Mouse (Mus musculus) kidney, embryonic 14.5 days (tissue): ENCODE data around the gene Gpatch11. TPM values are rescaled to one million over a fixed set of nuclear protein-coding genes. Genes with fewer than 3 reads are reported as not detected.
A peak's percentile ranks its signal among the peaks of the same experiment; 100 is the strongest.

ENCODE experiments used
- ATAC-seq: fragments of 200-750 bp; cut with Nextera tagmentation; 2 replicates; pipeline ENCODE4 v1.8.0; 2017; ENCODE audit warnings: moderate number of reproducible peaks, mild to moderate bottlenecking, moderate TSS enrichment, moderate library complexity; ENCODE audit not compliant: low FRiP score, low TSS enrichment
- H3K27ac ChIP-seq: fragments of 300-500 bp; sonication (generic); 2 replicates; pipeline ENCODE4 v1.5.1; 2014; ENCODE audit warnings: low read depth, mild to moderate bottlenecking, low read length, moderate library complexity, mixed read lengths
- H3K27me3 ChIP-seq: fragments of 300-500 bp; sonication (generic); 2 replicates; pipeline ENCODE4 v1.6.1; 2014; ENCODE audit warnings: mild to moderate bottlenecking, low read length; ENCODE audit not compliant: control insufficient read depth, insufficient read depth
- H3K36me3 ChIP-seq: fragments of 300-500 bp; sonication (generic); 2 replicates; pipeline ENCODE4 v1.6.1; 2014; ENCODE audit warnings: low read length, mixed read lengths; ENCODE audit not compliant: control insufficient read depth, insufficient read depth
- H3K4me1 ChIP-seq: fragments of 300-500 bp; sonication (generic); 2 replicates; pipeline ENCODE4 v1.6.1; 2014; ENCODE audit warnings: low read length, mixed read lengths; ENCODE audit not compliant: control insufficient read depth, insufficient read depth
- H3K4me2 ChIP-seq: fragments of 300-500 bp; sonication (generic); replicated peaks from 2 replicates; pipeline ENCODE4 v1.6.1; 2014; ENCODE audit warnings: low read depth, mild to moderate bottlenecking, low read length
- H3K4me3 ChIP-seq: fragments of 300-500 bp; sonication (generic); 2 replicates; pipeline ENCODE4 v1.5.1; 2014; ENCODE audit warnings: mild to moderate bottlenecking, low read length
- H3K9ac ChIP-seq: fragments of 300-500 bp; sonication (generic); 2 replicates; pipeline ENCODE4 v1.6.1; 2014; ENCODE audit warnings: low read depth, mild to moderate bottlenecking, low read length, moderate library complexity
- H3K9me3 ChIP-seq: fragments of 300-500 bp; sonication (generic); 2 replicates; pipeline ENCODE4 v1.6.1; 2016; ENCODE audit warnings: low read length; ENCODE audit not compliant: control insufficient read depth
- WGBS: fragments of 180-500 bp; shearing (Covaris S2); extraction: QIAGEN DNeasy Blood & Tissue Kit; methylation state at CpG from one replicate; pipeline ENCODE4 v1.1.7; 2014; 5-methylcytosine and 5-hydroxymethylcytosine counted together
- polyA plus RNA-seq: library from polyadenylated mRNA; unstranded; fragments of >200 nt; fragmentation: Nextera tagmentation; extraction: Ambion mirVana; gene quantifications from 2 replicates; pipeline ENCODE4 v1.2.1, GENCODE M21; 2014

Gpatch11 gene
- polyA plus RNA-seq, 1 experiment from 2014 or later: 43.4 TPM

DNA sequence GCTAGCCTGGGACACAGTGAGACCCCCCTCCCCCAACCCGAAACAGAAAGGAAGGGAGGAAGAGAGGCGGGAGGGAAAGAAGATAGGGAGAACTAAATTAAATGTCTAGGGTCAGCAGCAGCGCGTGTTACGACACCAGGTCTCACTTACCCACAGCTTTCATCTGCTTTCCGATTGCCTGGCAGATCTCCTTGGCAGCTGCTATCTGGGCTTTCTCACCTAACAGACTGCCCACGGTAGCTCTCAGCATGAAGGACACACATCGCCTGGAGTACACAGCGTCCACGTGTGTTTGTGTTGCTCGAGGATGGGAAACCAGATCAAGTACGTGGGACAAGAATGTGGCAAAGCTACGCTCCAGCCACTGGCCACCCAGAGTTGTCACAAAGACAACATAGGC, 11.0 kb upstream of the Gpatch11 start:
- ATAC-seq: no peak
- no peaks in the 10 kb centered on the region for H3K9me3 ChIP-seq
- H3K27me3 ChIP-seq: no peaks in the 10 kb centered on the region
- no peak overlapping the region for H3K27ac ChIP-seq
- H3K4me1 ChIP-seq: no peaks in the 10 kb centered on the region
- no peak overlapping the region for H3K9ac ChIP-seq
- H3K4me3 ChIP-seq: no peak overlapping the region
- H3K36me3 ChIP-seq: peaks cover 44% of the 10 kb centered on the region
- H3K4me2 ChIP-seq: no peak overlapping the region
- 80% methylated on average over 13 of the region's 13 CpGs for WGBS

DNA sequence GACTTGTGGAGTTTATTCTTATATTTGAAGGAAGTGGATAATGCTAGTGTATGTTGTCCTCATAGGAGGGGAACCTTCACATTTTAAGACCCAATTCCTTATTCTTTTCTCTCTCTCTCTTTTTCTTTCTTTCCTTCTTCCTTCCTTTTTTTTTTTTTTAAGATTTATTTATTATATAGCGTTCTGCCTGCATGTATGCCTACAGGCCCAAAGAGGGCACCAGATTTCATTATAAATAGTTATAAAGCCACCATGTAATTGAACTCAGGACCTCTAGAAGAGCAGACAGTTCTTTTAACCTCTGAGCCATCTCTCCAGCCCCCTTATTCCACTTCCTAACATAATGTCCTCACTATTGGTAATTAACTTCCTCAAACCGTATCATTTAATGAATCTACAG, 689 bp downstream of the Gpatch11 start:
- Histone ChIP-seq H3K27ac (peak overlapping the region; percentile 55; the same call in 1 of the 2 replicates), H3K9ac (peak overlapping the region; percentile 58), H3K36me3 (peaks cover 20% of the 10 kb centered on the region; the same call in 1 of the 2 replicates), H3K4me1 (no peaks in the 10 kb centered on the region), H3K4me2 (peak overlapping the region; percentile 78), H3K4me3 (peak overlapping the region; percentile 84), H3K9me3 (no peaks in the 10 kb centered on the region), H3K27me3 (no peaks in the 10 kb centered on the region)
- WGBS: 33% methylated on average over 2 of the region's 2 CpGs
- ATAC-seq: no peak

DNA sequence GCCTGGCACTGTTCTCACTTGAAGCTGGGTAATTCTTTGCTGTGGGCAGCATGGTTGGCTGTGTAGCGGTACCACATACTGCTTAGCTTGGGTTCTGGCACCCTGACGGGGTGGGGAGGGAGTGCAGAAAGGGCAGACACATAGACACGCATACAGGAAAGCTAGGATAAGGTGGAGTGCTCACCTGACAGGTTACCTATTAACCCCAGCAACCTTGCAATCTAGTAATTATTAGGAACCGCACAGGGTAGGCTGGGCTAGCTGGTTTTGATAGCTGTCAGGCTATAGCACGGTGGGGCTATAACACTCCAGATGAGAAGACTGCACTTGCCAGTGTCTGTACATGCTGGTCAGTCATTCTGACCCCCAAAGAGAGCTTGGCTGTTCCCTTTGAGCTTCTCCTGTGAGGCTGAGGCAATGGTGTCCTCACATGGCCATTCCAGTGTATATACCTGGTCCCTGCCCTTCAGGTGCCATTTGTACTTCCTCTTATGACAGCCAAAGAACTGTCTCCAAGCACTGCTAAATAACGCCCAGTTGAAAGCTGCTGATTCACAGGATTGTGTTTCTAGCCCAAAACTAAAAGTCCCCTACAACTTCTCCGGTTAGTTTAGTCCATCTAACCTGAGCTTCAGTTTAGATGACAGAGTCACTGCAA, 7.0 kb downstream of the Gpatch11 start:
- Histone ChIP-seq H3K4me3 (no peak overlapping the region), H3K9me3 (no peaks in the 10 kb centered on the region), H3K27me3 (no peaks in the 10 kb centered on the region), H3K4me1 (no peaks in the 10 kb centered on the region), H3K4me2 (no peak overlapping the region), H3K9ac (no peak overlapping the region), H3K36me3 (peaks cover 66% of the 10 kb centered on the region), H3K27ac (no peak overlapping the region)
- no peak for ATAC-seq
- 86% methylated on average over 7 of the region's 7 CpGs for WGBS

DNA sequence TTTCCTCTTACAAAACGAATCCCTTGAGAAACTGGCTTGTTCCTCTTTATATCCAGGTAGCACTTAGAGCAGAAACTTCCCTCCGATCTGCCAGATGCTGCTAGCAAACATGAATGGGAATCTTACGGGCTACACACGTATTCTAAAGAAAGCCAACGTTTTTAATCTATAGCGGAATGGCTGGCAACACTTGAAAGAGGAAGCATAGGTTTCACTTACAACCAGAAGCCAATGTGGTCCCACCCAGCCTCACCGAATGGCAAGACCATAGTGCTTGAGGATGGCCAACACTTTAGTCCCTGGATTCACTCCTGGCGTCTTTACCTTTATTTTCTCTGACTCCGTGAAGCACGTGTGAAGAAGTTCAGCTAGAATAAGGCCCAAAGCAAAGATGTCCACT, 20.9 kb downstream of the Gpatch11 start:
- H3K4me1 ChIP-seq: no peaks in the 10 kb centered on the region
- no peaks in the 10 kb centered on the region for H3K27me3 ChIP-seq
- no peak for ATAC-seq
- H3K4me3 ChIP-seq: no peak overlapping the region
- no peaks in the 10 kb centered on the region for H3K9me3 ChIP-seq
- H3K9ac ChIP-seq: no peak overlapping the region
- H3K36me3 ChIP-seq: peaks cover 6% of the 10 kb centered on the region; the same call in 1 of the 2 replicates
- H3K27ac ChIP-seq: no peak overlapping the region
- 90% methylated on average over 10 of the region's 10 CpGs for WGBS
- no peak overlapping the region for H3K4me2 ChIP-seq

DNA sequence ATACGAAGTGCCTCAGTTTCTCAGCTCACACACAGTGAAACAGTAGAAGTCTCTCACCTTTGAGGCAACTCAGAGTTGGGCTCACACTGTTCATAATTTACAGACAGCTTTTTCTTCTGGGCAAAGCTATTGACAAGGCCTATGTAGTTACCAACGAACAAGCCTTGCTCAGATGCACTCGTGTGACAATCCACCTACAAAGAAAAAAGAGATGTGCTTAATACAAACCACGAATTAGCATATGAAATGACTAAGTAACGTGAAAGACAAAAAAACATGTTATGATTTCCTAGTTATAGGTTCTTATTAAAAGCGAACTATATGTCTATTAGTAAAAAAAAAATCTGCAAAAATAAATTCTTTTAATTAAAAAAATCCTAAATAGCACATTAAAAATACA, 38.5 kb downstream of the Gpatch11 start:
- no peaks in the 10 kb centered on the region for H3K27me3 ChIP-seq
- WGBS: 94% methylated on average over 6 of the region's 6 CpGs
- H3K4me3 ChIP-seq: no peak overlapping the region
- no peak overlapping the region for H3K27ac ChIP-seq
- H3K4me1 ChIP-seq: no peaks in the 10 kb centered on the region
- H3K9ac ChIP-seq: no peak overlapping the region
- no peak for ATAC-seq
- no peak overlapping the region for H3K4me2 ChIP-seq
- peaks cover 15% of the 10 kb centered on the region; the same call in 1 of the 2 replicates for H3K36me3 ChIP-seq
- H3K9me3 ChIP-seq: no peaks in the 10 kb centered on the region

DNA sequence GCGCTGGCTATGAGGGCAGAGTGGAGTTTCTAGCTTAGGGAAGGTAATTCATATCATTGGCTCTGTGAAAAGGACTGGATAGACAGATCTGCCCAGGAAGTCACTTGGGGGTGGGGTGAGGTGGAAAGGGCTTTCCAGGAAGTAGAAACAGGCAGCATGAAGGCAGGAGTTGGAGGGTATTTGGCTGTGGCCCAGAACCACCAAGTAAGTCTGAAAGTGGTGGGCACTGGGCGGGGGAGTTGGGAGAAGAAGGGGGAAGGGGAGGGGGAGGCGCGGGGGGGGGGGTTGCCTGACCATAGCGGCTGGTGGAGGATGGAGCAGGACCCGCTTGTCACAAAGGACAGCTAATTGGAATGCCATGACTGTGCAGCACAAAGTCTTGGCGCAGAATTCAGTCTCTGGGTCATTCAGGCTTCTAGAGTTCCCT, 46.5 kb downstream of the Gpatch11 start:
- ATAC-seq: peak; percentile 50
- Histone ChIP-seq H3K27me3 (no peaks in the 10 kb centered on the region), H3K4me2 (peak overlapping the region; percentile 60), H3K27ac (peak overlapping the region; percentile 69; the same call in 1 of the 2 replicates), H3K36me3 (peaks cover 9% of the 10 kb centered on the region; the same call in 1 of the 2 replicates), H3K4me1 (peaks cover 8% of the 10 kb centered on the region; the same call in 1 of the 2 replicates), H3K9ac (peak overlapping the region; percentile 78), H3K4me3 (peak overlapping the region; percentile 66), H3K9me3 (no peaks in the 10 kb centered on the region)
- 13% methylated on average over 5 of the region's 7 CpGs for WGBS

DNA sequence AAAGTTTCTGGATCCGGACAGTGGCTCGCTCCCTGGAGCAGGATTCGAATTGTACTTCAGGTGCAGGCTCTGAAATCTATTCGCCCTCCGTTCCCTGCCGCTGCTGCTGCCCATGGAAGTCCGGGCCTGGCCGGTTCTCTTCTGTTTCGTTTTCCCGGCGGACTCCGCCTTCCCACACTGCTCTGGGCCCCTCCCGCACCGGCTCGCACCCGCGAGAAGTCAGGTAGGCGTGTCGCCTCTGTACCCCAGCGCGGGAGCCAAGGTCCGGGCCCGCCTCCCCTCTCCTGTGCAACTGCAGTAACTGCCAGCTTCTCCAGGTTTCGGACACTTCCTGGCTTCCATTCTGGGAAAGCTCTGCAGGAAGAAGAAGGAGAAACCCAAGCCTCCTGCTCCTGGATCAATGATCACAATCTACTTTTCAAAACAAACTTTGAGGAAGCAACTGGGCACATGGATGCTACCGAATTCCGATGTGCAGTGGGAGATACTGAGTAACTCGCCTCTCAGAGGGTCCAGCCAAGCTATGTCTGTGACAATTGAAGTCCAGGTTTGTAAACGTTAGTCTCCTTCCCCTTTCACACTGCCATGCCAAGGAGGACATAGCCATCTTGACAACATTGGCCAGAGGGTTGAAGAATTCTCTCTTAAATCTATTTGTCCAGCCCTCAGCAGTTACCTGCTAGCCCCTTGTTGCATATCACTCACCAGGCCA, 47.2 kb downstream of the Gpatch11 start, which contains the start of gene Eif2ak2:
Eif2ak2 (minus strand) TSS at position 173 of the 712 bp plus-strand sequence.
- peaks cover 8% of the 10 kb centered on the region; the same call in 1 of the 2 replicates for H3K4me1 ChIP-seq
- peak within 1 kb of the TSS; percentile 66 for H3K4me3 ChIP-seq
- ATAC-seq: peak; percentile 99
- H3K27ac ChIP-seq: peak within 1 kb of the TSS; percentile 69; the same call in 1 of the 2 replicates
- H3K9me3 ChIP-seq: no peaks in the 10 kb centered on the region
- under 1% methylated on average over 28 of the region's 28 CpGs for WGBS
- peak within 1 kb of the TSS; percentile 60 for H3K4me2 ChIP-seq
- H3K36me3 ChIP-seq: peaks cover 5% of the 10 kb centered on the region; the same call in 1 of the 2 replicates
- H3K9ac ChIP-seq: peak within 1 kb of the TSS; percentile 78
- H3K27me3 ChIP-seq: no peaks in the 10 kb centered on the region

DNA sequence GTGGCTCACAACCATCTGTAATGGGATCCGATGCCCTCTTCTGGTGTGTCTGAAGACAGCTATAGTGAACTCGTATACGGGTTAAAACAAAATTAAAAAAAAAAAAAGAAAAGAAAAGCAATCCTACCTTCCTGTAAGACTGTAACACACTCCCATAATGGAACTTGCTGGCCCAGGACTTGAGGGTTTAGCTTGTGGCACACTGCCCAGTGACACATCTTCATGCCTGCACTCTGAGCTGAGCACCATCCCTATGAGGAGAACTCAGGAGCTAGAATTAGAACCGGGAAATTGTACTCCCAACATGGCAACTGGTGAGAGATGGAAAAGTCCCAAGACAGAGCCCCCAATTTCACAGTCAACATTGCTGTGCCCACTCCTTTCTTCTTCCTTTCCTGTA, 47.9 kb downstream of the Gpatch11 start:
- no peaks in the 10 kb centered on the region for H3K9me3 ChIP-seq
- H3K4me2 ChIP-seq: no peak overlapping the region
- H3K27ac ChIP-seq: no peak overlapping the region
- no peaks in the 10 kb centered on the region for H3K27me3 ChIP-seq
- no peak overlapping the region for H3K4me3 ChIP-seq
- 90% methylated on average over 4 of the region's 4 CpGs for WGBS
- no peak overlapping the region for H3K9ac ChIP-seq
- no peak for ATAC-seq
- peaks cover 8% of the 10 kb centered on the region; the same call in 1 of the 2 replicates for H3K4me1 ChIP-seq
- no peaks in the 10 kb centered on the region for H3K36me3 ChIP-seq
